Mouse (Mus musculus): ENCODE data around the gene Tnks2.

The Tnks2 gene

DNA sequence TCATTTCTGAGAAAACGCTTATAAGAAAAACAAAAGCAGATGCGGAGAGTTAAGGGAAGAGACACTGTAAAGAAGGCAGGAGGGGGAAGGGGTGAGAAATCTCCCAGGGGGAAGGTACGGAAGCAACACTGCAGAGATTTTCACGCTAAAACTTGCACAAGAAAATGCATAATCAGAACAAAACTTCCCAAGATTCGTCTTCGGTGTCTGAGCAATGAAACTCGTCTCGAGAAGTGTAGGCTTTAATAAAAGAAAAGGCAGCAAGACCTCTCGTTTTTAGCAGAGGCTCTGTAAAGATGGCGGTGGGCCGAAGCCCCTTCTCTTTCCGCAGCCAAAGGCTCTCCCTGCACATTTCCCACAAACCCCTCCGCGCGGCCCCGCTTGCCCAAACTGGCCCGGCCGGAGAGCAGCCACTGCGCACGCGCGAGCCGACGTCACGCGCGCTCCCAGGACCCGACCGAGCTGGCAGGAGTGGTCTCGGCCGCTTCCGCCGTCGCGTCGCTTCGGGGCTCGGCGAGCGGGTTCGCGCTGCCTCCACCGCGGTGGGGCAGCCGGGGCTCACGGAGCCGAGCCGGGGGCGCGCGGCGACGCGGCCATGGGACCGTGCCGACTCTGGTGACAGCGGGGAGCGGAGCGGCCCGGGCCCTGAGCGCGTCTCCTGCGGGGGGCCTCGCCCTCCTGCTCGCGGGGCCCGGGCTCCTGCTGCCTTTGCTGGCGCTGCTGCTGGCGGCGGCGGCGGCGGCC, at the start of gene Tnks2:
TSS of gene Tnks2 (plus strand) at position 445 of the 744 bp plus-strand sequence.
- ATAC-seq (ENCODE audit: insufficient number of reproducible peaks, low FRiP score, low TSS enrichment): peak; percentile 97

DNA sequence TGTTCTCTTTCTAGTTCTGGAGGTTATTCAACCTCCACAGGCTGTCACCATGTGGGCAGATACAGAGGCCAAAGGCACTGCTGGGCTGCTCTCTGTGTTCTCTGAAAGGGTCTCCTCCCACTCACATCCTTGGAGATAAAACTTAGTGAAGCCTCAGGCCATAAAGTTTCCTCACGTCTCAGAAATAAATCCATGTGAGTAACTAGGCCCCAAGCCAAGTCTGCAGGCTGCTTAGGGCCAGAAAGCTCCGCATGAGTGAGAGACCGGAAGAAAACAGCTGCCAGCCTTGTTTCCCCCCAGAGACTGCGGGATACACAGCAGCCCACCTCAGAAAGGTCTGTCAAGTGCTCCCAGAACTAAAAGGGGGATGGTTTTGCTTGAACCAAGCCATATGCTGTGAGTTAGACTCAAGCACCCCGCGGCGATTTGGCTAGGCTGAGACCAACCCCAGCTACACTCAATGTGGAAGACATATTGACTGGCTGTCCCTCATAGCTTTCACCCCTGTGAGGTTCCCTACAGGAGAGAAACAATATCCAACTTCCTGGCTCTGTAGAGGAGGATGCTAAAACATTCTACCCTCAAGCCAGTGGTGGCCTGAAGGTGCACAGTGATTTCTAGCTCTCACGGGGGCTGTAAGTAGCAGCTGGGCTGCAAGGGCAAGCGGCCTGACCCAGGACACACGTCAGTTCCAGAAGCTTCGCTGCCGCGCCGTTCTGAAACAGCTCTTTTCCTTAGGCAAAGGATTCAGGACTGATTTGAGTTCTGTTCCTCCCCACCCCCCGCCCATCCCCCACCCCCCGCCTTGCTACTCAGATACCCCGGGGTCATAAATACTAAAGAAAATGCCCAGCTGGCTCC, 43.9 kb upstream of the Tnks2 start:
- ATAC-seq (ENCODE audit: insufficient number of reproducible peaks, low FRiP score, low TSS enrichment): peak; percentile 40; the same call in 1 of the 2 replicates

- no peak for ATAC-seq (ENCODE audit: insufficient number of reproducible peaks, low FRiP score, low TSS enrichment)
Observed at GRCm38 (mm10) chr19:36792589-36792988, 41.4 kb upstream of the Tnks2 start.

DNA sequence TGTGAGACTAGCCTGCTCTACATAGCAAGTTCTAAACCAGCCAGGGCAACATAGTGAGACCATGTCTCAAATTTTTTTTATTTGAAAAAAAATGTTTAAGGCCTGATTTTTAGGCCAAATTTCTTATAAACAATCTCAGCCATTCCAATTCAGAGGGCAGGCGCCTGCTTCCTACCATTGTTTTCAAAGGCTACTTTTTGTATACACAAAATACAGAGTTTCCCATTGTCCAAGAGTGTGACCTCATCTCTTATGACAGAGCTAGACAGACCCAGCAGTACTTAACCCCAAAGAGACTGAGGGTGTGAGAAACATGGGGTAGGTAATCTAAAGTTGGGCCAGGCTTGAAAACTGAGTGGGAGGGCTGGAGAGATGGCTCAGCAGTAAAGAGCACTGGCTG, 40.6 kb upstream of the Tnks2 start:
- ATAC-seq (ENCODE audit: insufficient number of reproducible peaks, low FRiP score, low TSS enrichment): no peak

DNA sequence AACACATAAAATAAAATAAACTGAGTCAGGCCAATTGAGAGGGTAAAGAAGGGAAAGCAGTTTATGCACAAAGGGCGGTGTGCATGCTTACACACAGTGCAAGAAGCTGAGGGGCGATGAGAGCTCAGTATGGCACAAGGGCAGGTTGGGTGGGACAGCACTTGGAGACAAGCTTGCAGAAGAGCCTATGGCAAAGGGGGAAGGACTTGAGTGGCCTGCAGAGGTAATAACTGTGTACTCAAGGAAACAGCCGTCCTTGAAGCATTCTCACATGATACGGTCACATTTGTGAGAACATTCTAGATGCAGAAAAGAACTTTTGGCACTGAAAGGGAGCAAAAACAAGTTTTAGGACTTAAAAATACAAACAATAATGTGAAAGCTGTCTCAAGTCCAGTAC, 40.0 kb upstream of the Tnks2 start:
- ATAC-seq (ENCODE audit: insufficient number of reproducible peaks, low FRiP score, low TSS enrichment): no peak

- ATAC-seq (ENCODE audit: insufficient number of reproducible peaks, low FRiP score, low TSS enrichment): no peak
Observed at GRCm38 (mm10) chr19:36795277-36795676, 38.8 kb upstream of the Tnks2 start.

- ATAC-seq (ENCODE audit: insufficient number of reproducible peaks, low FRiP score, low TSS enrichment): no peak
Observed at GRCm38 (mm10) chr19:36796931-36797330, 37.1 kb upstream of the Tnks2 start.

GRCm38 (mm10) chr19:36800288-36800687, 33.7 kb upstream of the Tnks2 start:
- no peak for ATAC-seq (ENCODE audit: insufficient number of reproducible peaks, low FRiP score, low TSS enrichment)

DNA sequence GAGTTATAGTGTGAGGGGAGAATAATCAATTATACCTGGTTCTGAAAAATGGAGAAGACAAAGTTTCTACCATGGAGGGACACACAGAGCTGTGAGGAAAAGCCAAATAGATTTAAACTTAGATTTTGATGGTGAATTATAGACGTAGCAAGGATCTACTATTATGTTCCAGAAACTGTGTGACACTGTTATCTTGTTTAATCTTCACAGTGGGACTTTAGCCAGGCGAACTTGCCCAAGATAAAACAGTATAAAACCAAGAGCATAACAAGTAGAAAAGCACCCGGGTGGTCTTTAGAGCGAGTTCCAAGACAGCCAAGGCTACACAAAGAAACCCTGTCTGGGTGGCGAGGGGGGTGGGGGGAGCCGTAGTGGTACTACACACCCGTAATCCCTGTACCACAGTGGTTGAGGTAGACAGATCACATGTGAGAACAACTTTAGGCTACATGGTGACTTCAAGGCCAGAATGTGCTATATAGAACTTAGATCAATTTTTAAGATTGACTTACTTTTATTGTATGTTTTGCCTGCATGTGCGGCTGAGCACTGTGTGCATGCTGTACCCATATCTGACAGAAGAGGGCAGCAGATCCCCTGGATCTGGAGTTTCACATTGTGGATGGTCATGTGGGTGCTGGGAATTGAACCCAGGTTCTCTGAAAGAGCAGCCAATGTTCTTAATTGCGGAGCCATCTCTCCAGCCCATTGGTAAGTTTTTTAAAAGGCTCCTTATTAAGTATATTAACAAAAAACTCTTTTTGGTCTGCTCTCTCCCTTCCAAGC, 32.0 kb upstream of the Tnks2 start:
- no peak for ATAC-seq (ENCODE audit: insufficient number of reproducible peaks, low FRiP score, low TSS enrichment)

- no peak for ATAC-seq (ENCODE audit: insufficient number of reproducible peaks, low FRiP score, low TSS enrichment)
Observed at GRCm38 (mm10) chr19:36803403-36803802, 30.6 kb upstream of the Tnks2 start.

GRCm38 (mm10) chr19:36806842-36807241, 27.2 kb upstream of the Tnks2 start:
- ATAC-seq (ENCODE audit: insufficient number of reproducible peaks, low FRiP score, low TSS enrichment): no peak

DNA sequence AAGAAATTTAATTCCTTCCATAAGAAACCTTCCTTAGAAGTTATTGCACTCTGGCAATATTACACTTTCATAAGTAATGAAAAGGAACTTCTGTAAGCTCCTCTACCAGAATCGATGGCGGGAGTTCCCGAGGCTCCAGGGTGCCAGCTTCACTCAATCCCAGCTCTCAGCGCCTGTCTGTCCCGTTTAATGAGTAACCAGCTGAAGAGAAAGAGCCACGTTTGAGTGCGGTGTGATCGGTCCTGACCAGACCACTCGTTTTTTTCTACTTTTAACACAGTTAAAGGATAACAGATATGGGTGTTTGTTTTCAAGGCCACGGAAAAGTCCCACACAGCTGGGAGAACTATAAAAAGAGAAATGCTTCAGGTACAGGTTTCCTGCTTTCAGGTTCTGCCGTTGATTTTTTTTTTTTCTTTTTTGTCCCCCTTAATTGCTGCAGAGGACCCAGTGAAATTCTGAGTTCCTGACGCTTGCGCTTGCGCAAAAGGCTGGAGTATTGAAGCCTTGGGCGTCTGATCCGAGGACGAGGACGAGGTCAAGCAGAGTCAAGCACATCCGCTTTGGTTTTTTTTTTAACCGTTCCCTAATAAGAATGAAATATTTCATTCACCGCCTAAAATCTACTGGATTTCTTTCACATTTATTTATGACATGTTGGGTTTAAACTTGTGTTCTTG, 25.5 kb upstream of the Tnks2 start:
- ATAC-seq (ENCODE audit: insufficient number of reproducible peaks, low FRiP score, low TSS enrichment): no peak

DNA sequence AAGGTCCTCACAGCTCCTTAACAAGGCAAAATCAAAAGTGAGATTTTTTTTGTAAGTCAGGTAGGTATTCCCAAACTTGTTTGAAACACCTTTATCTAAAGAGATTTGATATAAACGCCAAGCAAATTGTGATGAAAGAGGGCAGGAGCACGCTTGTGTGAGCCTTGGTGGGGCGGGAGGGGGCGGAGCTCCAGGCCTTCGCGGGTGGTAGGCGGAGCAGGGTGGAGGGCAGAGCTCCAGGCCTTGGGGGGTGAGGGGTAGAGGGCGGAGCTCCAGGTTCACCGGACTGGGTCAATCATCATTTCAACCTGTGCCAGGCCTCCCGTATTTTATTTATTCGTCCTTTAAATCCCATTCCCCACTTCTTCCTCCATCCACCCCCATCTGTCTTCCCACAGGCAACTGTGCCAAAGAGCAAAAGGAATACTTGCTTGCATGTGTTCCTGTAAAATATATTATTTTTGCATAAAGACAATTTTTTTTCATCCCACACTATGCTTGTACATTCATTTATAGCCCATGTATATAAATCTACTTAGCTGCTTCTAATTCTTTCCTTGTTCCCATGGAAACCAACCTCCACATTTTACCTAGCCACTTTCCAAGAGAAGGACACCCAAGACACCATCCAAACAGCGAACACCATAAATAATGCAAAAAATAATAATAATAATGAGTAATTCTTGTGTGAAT, 24.4 kb upstream of the Tnks2 start:
- ATAC-seq (ENCODE audit: insufficient number of reproducible peaks, low FRiP score, low TSS enrichment): no peak

- ATAC-seq (ENCODE audit: insufficient number of reproducible peaks, low FRiP score, low TSS enrichment): no peak
Observed at GRCm38 (mm10) chr19:36812011-36812410, 22.0 kb upstream of the Tnks2 start.

GRCm38 (mm10) chr19:36815396-36816271, 18.4 kb upstream of the Tnks2 start:
- ATAC-seq (ENCODE audit: insufficient number of reproducible peaks, low FRiP score, low TSS enrichment): peak; percentile 49; the same call in 1 of the 2 replicates

DNA sequence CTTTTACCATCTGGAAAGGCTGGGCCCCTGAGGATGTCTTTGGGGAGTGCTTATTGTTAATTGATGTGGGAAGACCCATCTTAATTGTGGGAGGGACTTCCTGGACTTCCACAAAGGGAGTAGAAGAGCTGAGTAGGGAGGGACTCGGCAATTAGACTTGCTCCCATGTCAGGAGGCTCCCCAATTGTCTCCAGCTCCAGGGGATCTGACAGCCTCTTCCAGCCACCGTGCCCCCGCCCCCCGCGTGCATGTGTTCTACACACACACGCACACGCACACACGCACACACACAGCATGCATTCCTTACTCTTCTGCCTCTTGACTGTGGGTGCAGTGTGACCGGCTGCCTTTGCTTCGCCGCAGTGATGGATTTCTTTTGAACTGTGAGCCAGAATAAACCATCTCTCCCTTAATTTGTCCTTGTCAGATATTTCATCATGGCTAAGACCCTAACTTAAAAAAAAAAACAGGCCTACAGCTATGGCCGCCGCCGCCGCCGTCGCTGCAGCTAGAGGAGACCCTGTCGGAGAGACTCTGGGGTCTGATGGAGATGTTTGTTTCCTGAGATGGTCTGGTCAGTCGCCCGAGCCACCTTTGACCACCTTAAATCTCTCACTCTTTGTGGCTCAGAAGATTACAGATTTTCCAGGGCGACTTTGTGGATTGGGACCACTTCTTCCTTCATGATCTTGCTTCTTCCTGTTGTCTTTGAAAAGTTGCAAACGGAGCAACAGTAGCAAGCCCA, 15.7 kb upstream of the Tnks2 start:
- no peak for ATAC-seq (ENCODE audit: insufficient number of reproducible peaks, low FRiP score, low TSS enrichment)

- ATAC-seq (ENCODE audit: insufficient number of reproducible peaks, low FRiP score, low TSS enrichment): no peak
Observed at GRCm38 (mm10) chr19:36819199-36819598, 14.8 kb upstream of the Tnks2 start.

DNA sequence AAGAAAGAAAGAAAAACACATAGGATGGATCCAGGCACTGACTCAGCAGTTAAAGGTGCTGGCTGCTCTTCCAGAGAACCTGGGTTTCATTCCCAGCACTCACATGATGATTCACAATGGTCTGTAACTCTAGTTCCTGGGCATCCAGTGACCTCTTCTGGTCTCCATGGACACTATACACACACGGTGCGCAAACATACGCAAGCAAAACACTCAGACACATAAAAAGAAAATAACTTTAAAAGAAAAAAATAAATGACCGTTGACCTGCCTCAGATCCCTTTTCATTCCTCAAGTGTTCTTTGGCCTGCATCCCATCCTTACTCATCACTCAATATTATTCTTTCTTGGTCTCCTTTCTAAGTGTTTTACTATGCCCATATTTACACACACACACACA, 13.6 kb upstream of the Tnks2 start:
- no peak for ATAC-seq (ENCODE audit: insufficient number of reproducible peaks, low FRiP score, low TSS enrichment)

Measured in cerebellum, adult (tissue).